ENCODE assay signal across 11 mouse cellular contexts in genomic region chr4:35192725-35193124, GRCm38 (mm10). TPM values are rescaled to one million over a fixed set of nuclear protein-coding genes. Genes with fewer than 3 reads are reported as not detected.
DNase-seq lines count a peak whose midpoint lies in the region; ATAC-seq and TF ChIP-seq lines count a peak whose summit lies in the region.
"Had no signal": no experiment of that assay in that cellular context is flagged by ENCODE, and none has a peak within 500 bp of the region (broad histone marks: within the 10 kb centered on the region; RNA-seq: fewer than 3 reads in every experiment).

No protein-coding gene starts in this region.

- no peak overlapping the region for H3K4me2 ChIP-seq in lung, embryonic 16.5 days (ENCODE audit: low read depth, low read length)

- no peak overlapping the region for H3K9ac ChIP-seq in lung, embryonic 16.5 days (ENCODE audit: low read length)

- no peak overlapping the region for H3K27ac ChIP-seq in gastrocnemius, adult 2 months
- no peak overlapping the region for H3K27ac ChIP-seq in lung, embryonic 16.5 days (ENCODE audit: low read length)
- H3K27ac ChIP-seq: heart, embryonic 10.5 days had no signal

- no peaks in the 10 kb centered on the region for H3K9me3 ChIP-seq in lung, embryonic 16.5 days (ENCODE audit: control insufficient read depth, low read length)
- H3K9me3 ChIP-seq: heart, embryonic 10.5 days had no signal

- intact Hi-C loops in gastrocnemius, adult 2 months (cut with DNase I), result loop anchor here (2.0 kb wide), 1 partner anchor 234 kb away; no protein-coding TSS in a partner anchor

- peak; percentile 36; the same call in 1 of the 2 replicates for TF ChIP-seq CTCF in gastrocnemius, adult 2 months (IDR thresholded peaks at IDR 0.05)

- H3K4me1 ChIP-seq in lung, embryonic 16.5 days (replicated peaks; ENCODE audit: control insufficient read depth, insufficient read depth, low read length), result no peaks in the 10 kb centered on the region

- 40% methylated on average over 7 of the region's 7 CpGs for WGBS in lung, embryonic 16.5 days

- H3K27me3 ChIP-seq in lung, embryonic 16.5 days (ENCODE audit: control insufficient read depth, insufficient read depth, low read depth, low read length), result no peaks in the 10 kb centered on the region

- 0 out of 2 replicates have a peak, but pooled peaks have one; percentile 34 for ATAC-seq in lung, embryonic 16.5 days (ENCODE audit: low read depth)

- H3K36me3 ChIP-seq in lung, embryonic 16.5 days (ENCODE audit: control insufficient read depth, insufficient read depth, low read length), result peaks cover 3% of the 10 kb centered on the region; the same call in 1 of the 2 replicates

- H3K4me3 ChIP-seq in gastrocnemius, adult 2 months, result no peak overlapping the region
- H3K4me3 ChIP-seq in lung, embryonic 16.5 days (ENCODE audit: low read length), result no peak overlapping the region
- H3K4me3 ChIP-seq: heart, embryonic 10.5 days had no signal

- no peak for DNase-seq in gastrocnemius, adult 2 months
- DNase-seq in gastrocnemius, adult 18-20 months (ENCODE audit: low spot score), result no peak
- DNase-seq in lung, postnatal 4 days, result no peak
- DNase-seq in embryo, embryonic 11 days, result peak; percentile 60
- DNase-seq in retina, postnatal 1 day, result peak; percentile 27
- DNase-seq in cerebellum, adult 9-10 months, result no peak
- DNase-seq in thymus, postnatal 14 days, result no peak
- DNase-seq: cerebellum, adult 11 months had no signal

RNA-seq across cellular contexts. Expression of gene C9orf72, which starts 33.2 kb away (rescaled TPM):
- total RNA-seq in gastrocnemius, adult 2 months (2021), result 10 to 100 TPM; 12.5 to 12.9 TPM
- total RNA-seq in gastrocnemius, adult 18-20 months (2021), result 10 to 100 TPM; 12.5 TPM
- 12.7 and 12.8 TPM in 2 replicates for polyA plus RNA-seq in lung, embryonic 16.5 days (2015; fragmentation: Nextera tagmentation; extraction: Ambion mirVana)

RNA-seq across cellular contexts. Expression of gene Mob3b, which starts 35.4 kb away (rescaled TPM):
- total RNA-seq in gastrocnemius, adult 2 months (2021), result under 1 TPM; 0.28 to 0.86 TPM
- total RNA-seq in gastrocnemius, adult 18-20 months (2021), result 1 to 10 TPM in 1 of 2 experiments, under 1 TPM in 1; 0.55 to 1.1 TPM
- polyA plus RNA-seq in lung, embryonic 16.5 days (2015; fragmentation: Nextera tagmentation; extraction: Ambion mirVana), result 11.5 and 12.1 TPM in 2 replicates

RNA-seq across cellular contexts. Expression of gene Ifnk, which starts 40.9 kb away (rescaled TPM):
- not detected for total RNA-seq in gastrocnemius, adult 2 months (2021)
- total RNA-seq in gastrocnemius, adult 18-20 months (2021), result not detected
- not detected in 2 replicates for polyA plus RNA-seq in lung, embryonic 16.5 days (2015; fragmentation: Nextera tagmentation; extraction: Ambion mirVana)
- total RNA-seq: left cerebral cortex, postnatal 36 days had no signal

Comparison
In these comparisons a context has a peak if more than half of its experiments do, and no peak if none do; other contexts are left out.
1. DNase-seq: peak in embryo, embryonic 11 days (single experiment) and retina, postnatal 1 day (single experiment); none in gastrocnemius, adult 2 months (single experiment), gastrocnemius, adult 18-20 months (single experiment), lung, postnatal 4 days (0 of 2), cerebellum, adult 9-10 months (single experiment) and thymus, postnatal 14 days (single experiment).